Mouse (Mus musculus) gastrocnemius, postnatal 4 days (tissue): ENCODE data around the gene Pdcd4. TPM values are rescaled to one million over a fixed set of nuclear protein-coding genes. Genes with fewer than 3 reads are reported as not detected.

Source experiments
- DNase-seq, 2 experiments: peaks; one replicate each; pipeline ENCODE4 v3.0.0; 2021 to 2022; ENCODE audit warnings: low spot score in 2 of 2, mixed read lengths in 2 of 2
- total RNA-seq, 2 experiments: library from RNA; stranded (reverse); gene quantifications; 2 replicates each; pipeline ENCODE4 v1.2.3; 2021

Pdcd4 gene
- total RNA-seq, 2 experiments from 2014 or later: 47.6 to 48.9 TPM

DNA sequence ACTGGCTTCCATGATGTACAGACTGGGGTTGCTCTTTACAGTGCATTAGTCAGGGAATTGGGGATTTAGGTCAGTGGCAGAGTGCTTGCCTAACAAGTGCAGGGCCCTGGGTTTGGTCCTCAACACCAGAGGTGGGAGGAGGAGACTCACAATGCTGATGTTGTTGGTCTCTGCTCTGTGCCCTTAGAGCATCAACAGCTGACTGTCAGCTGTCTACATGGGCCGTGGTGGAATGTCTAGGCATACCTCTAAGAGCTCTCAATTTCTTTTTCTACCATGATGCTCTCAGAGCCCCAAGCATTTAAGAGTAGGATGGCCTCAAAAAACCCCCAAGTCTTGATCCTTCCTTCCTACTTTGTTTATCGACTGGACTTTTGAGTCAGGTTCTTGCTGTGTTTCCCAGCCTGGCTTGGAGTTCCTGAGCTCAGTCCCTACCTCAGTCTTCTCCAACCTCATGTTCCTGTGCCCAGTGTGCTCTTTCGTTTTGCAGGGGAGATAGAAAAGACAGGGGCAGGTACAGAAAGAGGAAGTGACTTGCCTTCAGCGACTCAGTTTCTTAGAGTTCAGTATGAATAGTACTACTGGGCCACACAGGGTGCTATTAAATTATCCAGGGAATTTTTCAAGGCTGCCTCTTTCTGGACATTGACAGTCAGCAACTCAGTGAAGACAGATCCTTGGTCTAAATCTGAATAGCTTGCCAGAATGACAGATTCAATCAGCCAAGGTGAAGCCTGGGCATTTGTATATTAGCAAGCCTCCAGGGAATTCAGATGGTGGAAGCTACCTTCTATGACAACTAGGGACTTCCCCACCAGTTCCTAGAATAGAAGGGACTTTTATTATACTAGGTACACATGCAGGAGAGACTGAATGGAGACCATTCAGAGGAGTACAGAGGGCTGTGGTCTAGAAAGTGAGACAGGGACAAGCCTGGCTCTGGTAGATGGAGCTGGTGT, 22.3 kb upstream of the Pdcd4 start:
- DNase-seq: no peak

DNA sequence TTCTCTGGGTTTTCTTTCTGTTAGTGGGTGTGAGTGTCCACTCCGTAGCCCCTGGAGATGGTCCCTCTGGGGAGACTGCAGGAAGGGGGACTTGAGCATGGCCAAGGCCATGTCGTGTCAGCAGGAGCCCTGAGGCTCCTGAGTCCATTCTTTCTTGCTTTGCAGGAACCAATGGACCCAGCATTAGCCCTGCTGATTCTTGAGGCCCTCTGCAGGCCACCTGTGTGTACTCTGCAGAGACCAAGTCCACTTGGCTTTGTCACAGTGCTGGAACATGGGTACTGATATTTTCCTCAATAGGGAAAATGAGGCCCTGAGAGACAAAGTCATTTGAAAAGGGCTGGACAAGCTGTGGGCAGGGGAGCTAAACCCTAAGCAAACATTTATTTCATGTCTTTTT, 21.5 kb upstream of the Pdcd4 start:
- no peak for DNase-seq

DNA sequence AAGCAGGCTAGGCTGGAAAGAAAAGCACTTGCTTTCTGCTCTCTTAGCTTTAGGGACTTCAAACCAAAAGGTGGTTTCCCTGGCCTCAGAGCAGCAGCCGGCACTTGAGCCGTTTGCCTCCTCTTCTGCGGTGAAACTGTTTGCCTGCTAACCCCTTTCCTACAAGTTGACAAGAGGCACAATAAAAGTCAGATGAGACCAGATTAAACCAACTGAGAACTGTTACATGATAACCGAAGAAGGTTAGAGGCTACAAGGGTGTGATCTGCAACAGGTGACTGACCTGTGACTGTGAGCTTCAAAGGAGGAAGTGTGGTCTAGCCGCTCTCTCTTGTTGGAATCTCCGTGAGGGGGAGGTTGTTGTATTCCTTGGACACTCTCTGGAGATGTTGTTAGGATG, 20.5 kb upstream of the Pdcd4 start:
- DNase-seq: no peak

DNA sequence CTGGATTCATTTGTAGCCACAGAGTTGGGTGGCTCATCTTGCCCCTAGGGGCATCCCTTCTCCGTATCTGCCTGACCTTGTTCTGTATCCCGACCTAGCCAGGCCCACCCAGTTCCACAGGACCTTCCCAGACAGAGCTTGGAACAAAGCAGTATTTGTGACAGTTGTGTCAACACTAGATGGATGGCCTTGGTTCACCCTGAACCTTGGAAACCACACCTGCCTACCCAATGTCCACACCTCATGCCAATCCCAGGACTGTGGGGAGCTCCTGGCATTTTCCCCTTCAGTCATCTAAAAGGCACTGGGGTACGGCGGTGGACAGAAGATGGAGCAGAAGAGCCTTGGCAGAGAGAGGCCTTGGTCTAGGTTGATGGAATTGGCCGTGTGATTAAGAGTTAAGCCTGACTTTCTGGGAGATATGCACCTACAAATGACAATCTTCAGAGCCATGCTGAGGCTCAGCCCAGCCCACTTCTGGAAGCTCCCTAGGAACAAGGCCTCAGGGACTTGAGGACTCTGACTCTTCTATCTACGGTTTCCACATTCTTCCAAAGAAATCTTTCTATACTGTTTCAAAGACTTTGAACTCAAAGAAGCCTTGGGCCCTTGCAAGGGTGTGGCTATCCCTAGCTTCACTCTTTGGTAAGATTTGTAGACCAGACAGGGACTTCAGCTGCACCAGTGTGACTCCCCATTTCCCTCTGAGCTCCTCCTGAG, 18.9 kb upstream of the Pdcd4 start:
- no peak for DNase-seq

DNA sequence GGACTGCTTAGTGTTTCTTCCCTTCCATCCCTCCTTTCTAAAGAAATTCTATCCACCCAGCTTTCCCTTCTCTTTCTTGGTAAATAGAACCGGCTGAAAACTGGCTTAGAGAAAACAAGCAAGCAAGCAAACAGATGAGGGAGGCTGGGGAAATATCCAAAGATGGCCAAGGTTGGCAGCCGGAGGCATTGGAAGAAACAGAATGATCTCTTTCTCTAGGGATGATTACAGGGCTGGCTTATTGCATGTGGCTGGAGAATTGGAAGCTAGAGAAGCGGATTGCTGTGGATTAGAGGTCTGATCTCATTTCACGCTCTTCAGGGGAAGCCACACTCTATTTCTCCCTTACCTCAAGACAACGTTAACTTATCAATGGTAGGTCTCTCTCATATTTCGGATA, 16.8 kb upstream of the Pdcd4 start:
- no peak for DNase-seq

DNA sequence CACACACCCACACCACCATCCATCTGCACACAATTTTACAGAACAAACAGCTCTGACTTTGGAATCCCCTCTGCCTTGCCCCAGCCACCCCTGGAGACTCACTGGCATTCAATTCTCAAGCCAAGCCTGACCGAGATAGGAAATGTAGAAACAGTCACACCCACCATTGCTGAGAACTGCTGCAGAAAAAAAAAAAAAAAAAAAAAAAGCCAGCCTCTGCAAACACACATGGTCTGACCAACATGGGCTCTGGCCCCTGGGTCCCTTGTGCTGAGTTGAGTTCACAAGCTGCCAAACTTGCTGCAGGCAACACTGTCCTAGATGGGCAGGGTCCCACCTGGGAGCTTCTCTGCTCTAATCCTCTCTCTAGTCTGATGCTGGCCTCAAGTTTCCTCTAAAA, 14.3 kb upstream of the Pdcd4 start:
- DNase-seq: no peak

DNA sequence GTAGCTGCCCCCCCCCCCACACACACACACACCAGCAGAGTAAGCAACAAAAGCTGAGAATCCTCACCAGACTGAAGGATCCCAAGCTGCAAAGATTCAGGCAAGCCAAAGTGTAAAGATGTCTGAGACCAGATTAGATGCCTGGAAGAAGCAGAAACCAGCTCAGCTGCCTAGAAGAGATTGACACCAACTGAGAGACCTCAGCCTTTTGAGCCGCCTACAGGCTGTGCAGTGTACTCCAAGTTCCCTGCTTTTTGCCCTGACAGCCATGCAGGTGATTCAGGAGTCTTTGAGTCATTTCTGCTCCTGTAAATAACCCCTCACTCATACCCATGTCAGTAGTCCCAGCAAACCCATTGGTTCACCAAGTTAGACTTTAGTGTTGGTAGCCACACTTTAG, 11.6 kb upstream of the Pdcd4 start:
- no peak for DNase-seq

DNA sequence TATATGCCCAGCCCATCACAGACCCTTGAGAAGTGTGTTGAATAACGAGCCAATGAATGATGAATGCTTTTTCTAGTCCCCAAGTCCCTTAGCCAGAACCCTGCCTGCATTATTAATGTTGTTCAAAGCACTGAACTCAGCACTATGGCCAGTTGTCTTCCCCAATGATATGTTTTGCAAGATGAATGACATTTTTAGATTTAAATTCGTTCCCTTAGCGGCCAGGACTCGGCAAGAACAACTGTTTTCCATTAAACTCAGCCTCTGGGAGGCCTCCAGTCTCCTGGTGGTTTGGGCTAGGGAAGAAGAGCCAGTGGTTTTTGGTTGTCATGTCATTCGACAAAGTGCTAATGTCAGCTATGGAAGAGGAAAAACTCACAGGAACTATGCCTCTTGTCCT, 10.2 kb upstream of the Pdcd4 start:
- DNase-seq: no peak

DNA sequence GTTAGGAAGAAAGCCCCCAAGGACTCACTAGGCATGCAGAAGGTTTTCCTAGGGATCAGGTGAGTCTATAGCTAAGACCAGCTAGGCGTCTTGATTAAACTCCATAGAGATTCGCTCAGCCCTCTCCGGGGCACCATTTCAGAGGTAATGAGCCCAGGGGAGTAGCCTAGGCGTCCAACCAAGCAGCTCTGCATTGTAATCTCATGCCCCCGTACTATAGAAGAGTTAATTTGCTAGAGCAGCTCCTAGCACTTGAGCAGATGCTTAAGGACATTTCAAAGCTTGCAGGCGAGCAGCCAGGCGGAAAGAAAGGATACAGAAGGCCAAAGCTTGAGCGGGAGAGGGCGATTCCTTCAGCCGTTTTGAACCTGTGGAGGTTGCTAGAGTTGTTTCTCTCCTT, 6.6 kb upstream of the Pdcd4 start:
- DNase-seq: no peak

DNA sequence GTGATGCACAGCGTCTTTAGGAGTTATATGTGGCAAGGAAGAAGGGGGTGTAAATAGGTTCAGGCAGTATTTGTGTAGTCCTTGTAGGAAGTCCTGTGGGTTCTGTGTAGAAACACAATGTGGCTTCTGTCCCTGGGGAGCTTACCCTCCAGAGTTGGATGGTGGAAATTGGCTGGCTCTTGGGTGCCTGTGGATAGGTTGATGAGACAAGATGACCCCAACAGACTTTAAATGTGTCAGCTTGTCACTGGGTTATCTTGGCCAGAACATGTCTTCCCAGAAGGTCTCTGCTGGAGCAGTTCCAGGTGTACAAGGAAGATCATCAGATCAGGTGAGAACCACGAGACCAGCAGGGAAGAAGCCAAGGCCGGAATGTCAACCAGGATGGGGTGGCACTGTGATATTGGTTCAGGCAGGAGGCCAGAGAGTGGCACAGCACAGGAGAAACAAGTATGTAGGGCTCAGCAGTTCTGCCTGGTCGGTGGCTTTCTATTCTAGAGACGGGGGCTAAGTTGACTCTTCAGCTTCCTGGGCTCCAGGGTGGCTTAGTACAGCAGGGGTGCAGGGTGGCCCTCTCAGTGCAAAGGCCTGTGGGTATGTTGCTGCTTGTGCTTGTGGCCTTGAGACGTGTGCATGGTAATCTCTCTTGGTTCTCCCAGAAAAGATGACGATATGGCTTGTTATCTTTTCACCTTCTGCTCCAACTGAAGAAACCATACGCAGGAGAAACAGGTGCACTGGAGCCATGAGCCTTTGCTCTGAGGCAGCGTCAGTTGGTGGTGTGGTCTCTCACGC, 5.3 kb upstream of the Pdcd4 start:
- no peak for DNase-seq

DNA sequence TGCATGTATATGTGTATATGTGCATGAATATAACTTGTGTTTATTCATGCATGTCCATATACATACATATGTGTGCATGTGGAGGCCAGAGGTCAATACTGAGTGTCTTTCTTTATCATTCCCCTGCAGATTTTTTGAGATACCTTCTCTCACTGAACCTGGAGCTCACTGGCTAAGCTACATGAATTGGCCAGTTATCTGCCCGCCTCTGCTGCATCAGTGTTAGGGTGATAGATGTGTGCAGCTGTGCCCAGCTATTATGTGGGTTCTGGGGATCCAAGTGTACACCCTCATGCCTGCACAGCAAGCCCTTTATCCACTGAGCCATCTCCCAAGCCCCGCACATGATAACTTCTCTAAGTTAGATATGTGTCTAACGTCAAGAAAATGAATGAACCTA, 4.2 kb upstream of the Pdcd4 start:
- no peak for DNase-seq

DNA sequence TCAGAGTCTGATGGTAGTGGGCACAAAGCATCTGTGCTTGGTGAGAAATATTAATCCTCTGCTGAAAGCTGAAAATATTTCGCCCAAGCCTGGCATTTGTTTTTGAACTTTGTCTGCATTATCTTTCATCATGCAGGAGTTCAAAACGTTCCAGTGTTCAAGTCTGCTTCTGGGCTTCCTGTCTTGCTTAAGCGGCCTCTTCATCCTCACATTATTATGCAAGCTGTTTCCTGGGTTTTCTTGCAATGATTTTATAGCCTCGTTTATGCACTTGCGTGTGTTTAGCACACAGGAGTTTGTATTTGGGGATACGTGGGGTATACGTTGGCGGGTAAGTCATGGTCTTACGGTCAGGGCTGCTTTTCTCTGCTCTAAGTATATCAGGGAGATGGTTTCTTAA, 3.7 kb upstream of the Pdcd4 start:
- DNase-seq: no peak

DNA sequence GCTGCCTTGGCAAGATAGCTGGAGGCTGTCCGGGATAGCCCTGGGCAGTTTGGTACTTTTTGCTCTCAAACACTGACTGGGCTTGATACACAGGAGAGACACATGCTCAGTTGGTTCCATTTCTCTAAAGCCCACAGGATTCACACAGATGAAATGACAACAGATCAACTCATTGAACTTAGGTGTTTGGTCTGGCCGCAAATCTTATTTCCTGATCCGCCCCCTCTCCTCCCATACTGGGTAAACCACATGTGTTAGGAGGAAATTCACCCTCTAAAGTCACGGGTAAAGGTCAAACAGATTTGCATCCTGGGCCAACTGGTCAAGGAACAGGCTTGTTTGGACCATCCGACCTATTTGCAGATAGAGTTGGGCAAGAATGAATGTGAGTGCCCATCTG, 2.5 kb upstream of the Pdcd4 start:
- DNase-seq: no peak

DNA sequence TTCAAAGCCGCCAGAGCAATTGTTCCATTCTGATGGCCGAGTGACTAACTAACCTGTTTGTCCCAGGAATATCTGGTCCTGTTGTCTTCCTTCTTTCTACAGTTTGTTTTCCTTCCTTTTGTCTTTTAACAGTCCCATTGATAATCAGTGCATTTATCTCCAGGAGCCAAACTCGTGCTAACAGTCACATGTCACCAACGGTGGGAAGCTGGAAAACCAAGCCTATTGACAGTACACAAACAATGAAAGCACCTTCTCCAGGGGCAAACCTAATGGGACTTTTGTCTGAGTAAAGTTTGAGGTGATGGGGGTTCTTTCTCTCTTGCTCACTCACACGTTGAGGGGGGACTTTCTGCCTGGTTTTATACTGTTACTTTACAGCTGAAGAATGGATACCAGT, 1.8 kb upstream of the Pdcd4 start:
- DNase-seq: no peak

DNA sequence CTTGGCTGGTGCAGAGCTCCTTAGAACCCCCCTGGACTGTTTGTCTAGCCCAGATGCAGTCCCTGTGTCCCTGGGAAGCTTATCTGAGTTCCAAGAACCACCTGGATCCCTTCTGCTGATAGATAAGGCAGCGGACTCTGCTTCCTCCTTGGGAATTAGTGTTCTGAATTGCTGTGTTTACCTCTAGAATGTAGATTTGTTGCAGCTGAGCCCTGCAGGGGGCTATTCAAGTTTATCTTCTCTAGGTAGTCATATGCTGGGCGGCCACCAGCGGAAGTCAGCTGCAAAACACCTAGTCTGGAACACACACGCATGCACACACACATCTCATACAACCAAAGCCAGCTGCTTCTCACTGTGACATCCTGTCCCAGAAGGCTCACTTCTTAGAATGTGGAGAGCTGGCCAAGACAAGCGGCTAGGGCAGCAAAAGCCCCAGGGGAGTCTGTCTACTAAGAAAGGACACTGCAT, 1.2 kb upstream of the Pdcd4 start:
- DNase-seq: no peak

DNA sequence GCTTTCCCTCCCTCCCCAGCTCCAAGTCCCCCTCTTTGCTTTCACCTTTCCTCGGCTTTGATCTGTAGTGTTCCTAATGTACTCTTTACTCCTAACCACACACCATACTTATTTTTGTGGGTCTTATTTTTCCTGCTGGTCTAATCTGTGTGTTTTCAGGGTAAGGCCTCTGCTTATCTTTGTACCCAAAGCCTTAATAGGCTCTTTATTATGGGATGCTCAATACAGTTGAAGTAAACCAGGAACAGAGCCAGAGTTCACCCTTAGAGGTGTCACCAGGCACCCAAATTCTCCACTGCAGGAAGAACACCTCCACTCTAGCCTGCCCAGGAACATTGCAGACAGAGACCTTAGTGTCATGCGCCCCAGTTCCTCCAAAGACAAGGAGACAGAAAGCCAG, 462 bp upstream of the Pdcd4 start:
- no peak for DNase-seq

DNA sequence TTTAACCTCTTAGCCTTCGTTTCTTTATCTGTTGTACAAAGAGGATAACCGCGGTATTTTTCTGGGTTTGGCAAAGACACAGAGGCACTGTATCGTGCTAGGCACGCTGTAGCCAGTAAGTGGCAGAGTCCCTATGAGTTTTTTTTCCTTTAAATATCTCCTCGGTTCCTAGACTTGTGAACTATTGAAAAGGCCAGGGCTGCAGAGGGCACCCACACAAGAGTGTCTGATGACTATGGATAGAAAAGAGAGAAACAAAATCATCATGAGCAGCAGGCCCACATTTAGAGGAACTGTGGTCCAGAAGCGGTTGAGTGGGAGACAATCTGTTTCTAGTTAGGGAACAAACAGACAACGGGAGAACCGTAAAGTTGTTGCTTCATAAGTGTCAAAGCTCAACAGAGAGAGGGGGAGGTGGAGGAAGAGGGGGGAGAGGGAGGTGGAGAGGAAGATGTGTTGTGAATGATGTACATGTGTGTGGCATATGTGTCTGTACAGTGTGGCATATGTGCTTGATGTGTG, 868 bp downstream of the Pdcd4 start:
- no peak for DNase-seq

DNA sequence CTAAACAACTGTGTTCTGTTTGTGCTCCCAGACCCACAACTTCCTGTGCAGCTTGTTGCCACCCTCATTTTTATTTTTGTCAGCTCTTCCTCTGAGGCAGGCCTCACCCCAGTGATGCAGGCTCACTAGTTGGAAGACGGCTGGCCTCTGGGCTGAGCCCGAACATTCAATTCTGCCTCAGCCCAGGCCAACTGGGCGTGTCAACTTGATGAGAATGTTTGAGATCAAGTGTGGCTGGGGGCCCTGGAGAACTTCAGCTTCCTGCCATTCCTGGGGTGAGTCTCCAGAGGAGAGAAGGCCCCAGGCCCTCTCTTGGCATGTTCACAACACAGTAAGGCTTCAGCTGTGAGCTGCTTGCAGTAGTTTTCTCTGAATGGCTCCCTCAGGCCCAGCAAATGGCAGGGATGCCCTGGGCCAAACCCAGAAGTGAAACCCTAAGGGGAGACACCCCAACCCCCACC, 1.7 kb downstream of the Pdcd4 start:
- peak in 1 of 2 experiments; percentile 57 for DNase-seq

DNA sequence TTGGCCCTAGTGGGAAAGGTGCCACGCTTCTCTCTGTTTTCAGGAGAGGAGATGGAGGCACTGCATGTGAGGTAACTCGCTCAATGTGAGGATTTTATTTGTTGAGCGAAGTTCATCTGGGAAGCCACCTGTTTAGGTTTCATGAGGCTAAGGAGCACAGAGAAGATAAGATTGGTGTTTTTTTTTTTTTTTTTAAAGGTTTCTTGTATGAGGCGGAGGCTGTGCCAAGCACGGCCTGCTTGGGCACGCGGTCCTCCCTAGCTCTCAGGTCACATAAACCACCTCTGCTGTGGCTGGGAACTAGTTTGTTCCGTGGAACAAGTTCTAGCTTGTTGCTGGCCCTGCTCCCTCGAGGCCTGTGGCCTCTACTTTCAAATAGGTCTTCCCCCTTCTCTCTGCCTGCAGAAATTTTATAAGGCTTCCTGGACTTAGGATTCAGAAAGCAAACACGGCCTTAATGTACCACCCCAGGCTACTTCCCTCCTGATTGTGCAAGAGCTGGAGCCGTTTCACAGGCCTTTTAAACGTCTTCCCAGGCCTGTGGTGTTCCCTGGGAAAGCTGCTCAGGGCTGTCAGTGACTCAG, 2.6 kb downstream of the Pdcd4 start:
- DNase-seq: no peak

DNA sequence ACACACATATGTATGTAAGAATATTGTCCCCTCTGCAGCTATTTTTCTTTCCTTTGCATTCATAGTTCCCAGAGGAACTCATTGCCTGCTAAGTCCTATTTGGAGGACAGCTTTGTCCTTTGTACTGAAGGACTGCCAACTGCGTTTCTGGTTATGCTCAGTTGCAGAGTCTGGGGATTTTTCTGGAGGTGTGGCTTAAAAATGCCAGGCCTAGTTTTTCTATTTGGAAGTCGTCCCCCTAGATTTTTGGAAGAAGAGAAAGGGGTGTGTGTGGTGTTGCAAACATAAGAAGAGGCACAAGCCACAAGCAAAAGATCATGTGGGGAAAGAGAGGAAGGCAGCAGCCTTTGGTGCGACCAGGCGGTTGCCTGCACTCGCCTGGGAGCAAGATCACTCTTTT, 6.0 kb downstream of the Pdcd4 start:
- no peak for DNase-seq

DNA sequence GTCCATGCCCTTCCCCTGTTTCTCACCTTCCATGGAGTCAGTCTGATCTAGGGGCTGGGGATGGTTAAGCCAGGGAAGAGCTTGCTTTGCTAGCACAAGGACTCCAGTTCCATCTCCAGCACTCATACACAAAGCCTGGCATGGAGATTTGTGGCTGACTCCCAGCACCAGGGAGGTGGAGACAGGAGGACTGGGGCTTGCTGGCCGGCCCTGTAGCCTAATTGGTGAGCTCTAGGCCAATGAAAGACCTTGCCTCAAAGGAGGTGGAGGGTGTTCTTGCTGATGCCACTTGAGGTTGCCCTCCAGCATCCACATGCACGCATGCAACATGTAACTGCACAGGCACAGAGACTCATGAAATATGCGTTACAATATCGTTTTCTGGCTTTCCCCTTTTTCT, 6.5 kb downstream of the Pdcd4 start:
- DNase-seq: no peak
